Mouse (Mus musculus) right cerebral cortex, adult 18-20 months (tissue): ENCODE results near the gene Clasp2.
"Not testable (repeated sequence)": the region's sequence is repeated elsewhere in the genome, so short reads cannot be mapped to it uniquely, and the experiment has no call there.

Source experiments
- DNase-seq: peaks from one replicate; pipeline ENCODE4 v3.0.0; 2022; ENCODE audit warnings: mixed read lengths

The Clasp2 gene

DNA sequence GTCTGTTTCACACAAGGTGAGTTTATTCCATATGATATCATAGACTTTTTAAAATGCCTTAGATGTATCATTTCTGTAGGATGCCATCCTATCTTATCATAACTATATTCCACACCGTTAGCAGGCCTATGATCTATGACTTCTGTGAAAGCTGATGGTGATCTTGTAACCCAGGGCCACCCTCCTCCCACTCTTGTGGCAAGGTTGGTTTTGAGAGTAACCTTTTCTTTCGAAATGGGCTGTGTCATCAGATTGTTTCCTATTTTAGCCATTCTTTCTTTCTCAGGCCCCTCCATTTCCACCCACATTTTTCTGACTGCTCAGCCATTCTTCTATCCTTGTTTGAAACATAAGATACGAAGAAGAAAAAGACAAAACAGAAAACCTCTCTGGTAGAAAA lies 88.9 kb downstream of the Clasp2 start:
- no peak for DNase-seq

DNA sequence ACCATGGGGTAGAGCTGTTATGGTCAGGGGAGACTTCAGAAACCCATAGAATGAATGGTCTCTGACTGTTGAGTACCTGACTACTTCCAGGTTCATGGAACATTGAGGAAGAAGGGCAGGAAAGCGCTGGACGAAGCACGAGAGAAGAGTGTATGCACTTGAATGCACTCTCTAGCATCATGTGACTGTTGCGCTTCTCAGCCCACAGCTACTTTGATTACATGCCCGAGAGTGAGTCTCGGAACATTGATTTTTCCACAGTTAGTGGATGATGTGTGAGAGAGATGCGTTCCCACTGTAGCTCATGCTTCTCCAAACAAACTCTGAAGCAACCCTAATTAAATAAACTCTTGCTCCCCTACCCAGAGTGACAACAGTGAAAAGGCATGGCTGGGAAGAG lies 92.2 kb downstream of the Clasp2 start:
- DNase-seq = no peak

DNA sequence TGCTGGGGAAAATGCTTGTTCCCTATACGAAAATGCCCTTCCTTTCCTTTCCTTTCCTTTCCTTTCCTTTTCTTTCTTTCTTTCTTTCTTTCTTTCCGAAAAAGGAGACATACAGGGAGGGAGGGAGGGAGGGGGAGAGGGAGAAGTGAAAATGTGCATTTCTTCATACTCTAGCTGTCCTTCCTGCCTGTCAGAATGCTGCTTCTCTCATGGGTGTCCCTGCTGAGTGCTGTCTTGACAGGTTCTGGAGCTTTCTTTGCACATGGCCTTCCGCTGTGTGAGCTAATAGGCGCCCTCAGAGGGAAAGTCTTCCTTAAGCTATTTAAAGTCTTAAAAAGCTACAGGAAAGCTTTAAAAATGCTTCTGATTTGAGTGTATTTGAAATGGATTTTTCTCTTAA lies 95.7 kb downstream of the Clasp2 start:
- no peak for DNase-seq

- DNase-seq = no peak
Observed at GRCm38 (mm10) chr9:113837461-113837860, 96.2 kb downstream of the Clasp2 start.

DNA sequence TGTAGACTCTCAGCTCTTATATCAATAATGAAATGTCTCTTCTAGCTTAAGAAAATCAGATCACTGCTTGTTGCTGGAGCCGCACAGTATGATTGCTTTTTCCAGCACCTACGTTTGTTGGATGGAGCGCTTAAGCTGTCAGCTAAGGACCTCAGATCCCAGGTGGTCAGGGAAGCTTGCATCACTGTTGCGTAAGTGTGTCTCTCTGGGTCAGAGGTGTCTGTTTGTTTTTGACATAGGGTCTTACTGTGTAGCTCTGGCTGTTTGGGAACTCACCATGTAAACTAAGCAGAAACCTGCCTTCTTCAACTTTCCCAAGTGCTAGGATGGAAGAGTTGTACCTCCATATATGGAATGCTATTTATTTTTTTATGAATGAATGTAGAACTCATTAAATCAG lies 102.8 kb downstream of the Clasp2 start:
- no peak for DNase-seq

GRCm38 (mm10) chr9:113855441-113855840 lies 114.2 kb downstream of the Clasp2 start:
- DNase-seq = no peak

- no peak for DNase-seq
Observed at GRCm38 (mm10) chr9:113857281-113857928, 116.1 kb downstream of the Clasp2 start.

DNA sequence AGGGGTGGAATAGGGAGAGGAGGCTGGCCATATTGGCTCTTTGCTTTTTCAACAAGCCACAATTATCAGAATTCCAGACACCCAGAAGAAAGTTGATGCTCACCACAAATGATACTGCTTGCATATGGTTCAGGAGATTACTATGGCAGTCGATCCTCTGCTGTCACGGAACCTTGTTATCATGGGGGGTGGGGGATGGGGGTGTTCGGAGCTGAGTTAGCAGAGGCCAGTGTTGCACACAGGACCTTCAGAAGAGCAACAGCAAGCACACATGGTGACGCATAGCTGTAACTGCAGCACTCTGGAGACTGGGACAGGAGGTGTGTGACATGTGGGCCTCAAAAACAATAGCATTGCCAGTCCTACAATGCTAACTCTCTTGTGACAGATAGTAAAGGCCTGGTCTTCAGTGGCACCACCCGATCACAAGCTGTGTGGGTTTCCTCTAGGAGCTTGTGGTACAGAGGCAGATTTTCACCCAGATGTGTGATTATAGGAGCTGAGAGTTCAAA lies 116.7 kb downstream of the Clasp2 start:
- no peak for DNase-seq

GRCm38 (mm10) chr9:113859420-113859819 lies 118.1 kb downstream of the Clasp2 start:
- DNase-seq = no peak

GRCm38 (mm10) chr9:113863370-113863999 lies 122.2 kb downstream of the Clasp2 start:
- no peak for DNase-seq

- DNase-seq = no peak
Observed at GRCm38 (mm10) chr9:113867951-113868350, 126.7 kb downstream of the Clasp2 start.

DNA sequence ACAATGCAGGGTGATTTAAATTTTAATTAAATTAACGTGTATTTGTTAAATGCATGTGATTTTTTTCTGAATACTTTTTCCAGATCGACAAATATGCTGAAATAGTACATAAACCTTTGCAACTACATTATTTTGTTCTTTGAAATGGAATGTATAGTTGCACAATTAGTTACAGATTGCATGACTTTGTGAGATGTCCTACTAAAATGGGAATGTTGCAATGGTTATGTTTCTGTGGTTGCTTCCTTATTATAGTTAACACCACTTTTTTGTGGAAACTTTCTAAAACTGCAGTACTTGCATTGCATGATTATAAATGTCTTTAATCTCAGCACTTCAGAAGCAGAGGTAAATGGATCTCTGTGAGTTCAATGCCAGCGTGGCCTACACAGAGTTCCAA lies 153.6 kb downstream of the Clasp2 start:
- DNase-seq = no peak

DNA sequence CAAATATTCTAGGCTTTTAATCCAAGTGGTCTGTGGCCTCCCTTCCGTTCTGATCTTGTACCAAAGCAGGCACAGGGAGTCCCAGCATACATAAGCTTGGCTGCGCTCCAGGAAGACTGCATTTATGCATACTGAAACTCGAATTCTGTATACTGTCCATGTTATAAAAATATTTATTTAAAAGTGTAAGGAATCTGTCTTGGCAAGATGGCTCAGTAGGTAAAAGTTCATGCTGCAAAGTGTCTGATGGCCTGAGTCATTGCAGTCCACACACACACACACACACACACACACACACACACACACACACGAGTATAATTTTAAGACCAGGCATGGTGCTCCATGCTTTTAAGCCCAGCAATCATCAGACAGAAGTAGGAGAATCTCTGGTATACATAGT lies 161.9 kb downstream of the Clasp2 start:
- no peak for DNase-seq

- not testable (repeated sequence) for DNase-seq
Observed at GRCm38 (mm10) chr9:113904315-113904714, 163.0 kb downstream of the Clasp2 start.

GRCm38 (mm10) chr9:113915789-113916188 lies 174.5 kb downstream of the Clasp2 start:
- DNase-seq = no peak

- no peak for DNase-seq
Observed at GRCm38 (mm10) chr9:113922677-113923076, 181.4 kb downstream of the Clasp2 start.

DNA sequence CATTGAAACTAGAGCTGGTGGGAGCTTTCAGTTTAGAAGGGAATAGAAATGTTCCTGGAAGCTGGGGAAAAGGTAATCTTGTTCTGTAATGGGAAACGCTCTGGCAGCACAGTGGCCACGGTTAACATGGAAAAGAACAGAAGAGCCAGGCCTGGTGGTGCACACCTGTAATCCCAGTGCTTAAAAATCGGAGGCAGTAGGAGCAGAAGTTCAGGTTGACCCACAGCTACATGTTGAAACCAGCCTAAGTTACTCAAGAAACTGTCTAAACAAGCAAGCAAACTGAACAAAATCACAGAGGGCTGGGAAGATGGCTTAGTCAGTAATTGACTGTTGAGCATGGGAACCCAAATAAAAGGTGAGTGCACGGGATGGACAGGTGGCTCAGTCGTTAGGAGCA lies 183.6 kb downstream of the Clasp2 start:
- no peak for DNase-seq

- DNase-seq = no peak
Observed at GRCm38 (mm10) chr9:113928591-113928990, 187.3 kb downstream of the Clasp2 start.

- DNase-seq = no peak
Observed at GRCm38 (mm10) chr9:113929676-113930075, 188.4 kb downstream of the Clasp2 start.

DNA sequence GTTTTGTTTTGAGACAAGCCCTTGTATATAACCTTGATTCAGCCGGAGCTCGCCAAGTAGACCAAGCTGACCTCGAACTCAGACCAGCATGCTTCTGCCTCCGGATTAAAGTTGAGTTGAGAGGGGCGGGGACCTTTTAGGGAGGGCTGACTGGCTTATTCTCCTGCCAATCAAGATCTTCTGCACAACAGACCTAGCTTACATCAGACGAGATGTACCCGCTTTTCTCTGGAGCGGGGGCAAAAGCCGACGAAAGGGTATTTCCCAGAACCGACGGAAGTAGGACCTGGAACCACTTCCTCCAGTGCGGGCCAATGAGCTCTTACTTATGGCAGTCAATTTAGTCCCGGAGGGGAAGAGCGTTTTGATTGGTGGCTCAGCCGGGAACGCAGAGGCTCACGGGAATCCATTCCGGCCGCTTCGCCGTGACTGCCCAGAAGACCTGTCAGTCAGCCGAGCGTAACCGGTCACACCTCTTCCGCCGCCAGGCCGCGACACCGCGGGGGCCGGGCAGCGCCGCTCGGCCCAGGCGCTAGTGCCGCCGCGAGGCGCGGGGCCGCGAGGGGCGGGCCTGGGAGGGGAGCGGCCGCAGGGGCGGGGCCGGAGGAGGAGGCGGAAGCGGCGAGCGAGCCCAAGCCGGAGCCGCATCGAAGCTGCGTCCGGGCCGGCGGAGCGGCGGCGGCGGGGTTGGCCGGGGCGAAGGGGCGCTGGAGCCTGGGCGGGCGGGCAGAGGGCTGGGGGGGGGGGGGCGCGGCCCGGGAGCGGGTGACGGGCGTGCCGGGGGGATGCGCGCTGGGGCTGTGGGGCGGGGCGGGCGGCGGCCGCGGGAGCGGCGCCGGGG lies 189.5 kb downstream of the Clasp2 start, which contains the start of gene Ubp1:
Gene Ubp1 (plus strand): TSS at position 401 of the 841 bp plus-strand sequence.
- DNase-seq = peak; percentile 98

GRCm38 (mm10) chr9:113931375-113932099 lies 190.3 kb downstream of the Clasp2 start:
- DNase-seq = peak; percentile 22

DNA sequence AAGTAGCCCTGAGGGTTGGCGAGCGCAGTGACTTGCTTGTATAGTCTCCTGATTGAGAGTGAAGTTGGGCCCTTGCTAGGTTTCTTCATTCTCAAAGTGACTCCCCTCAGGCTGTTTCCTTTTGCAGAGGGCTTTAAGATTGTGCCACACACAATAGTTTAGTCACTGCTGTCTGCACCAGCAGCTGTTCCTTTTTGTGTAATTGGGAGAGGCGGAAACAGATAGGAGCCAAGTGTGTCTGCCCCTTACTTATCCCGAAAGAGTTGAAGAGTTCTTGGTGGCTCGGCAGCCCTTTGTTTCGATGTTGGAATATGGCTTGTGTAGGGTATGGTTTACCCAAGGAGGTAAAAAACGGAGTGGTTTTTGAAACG lies 190.8 kb downstream of the Clasp2 start:
- no peak for DNase-seq

- no peak for DNase-seq
Observed at GRCm38 (mm10) chr9:113932501-113932900, 191.2 kb downstream of the Clasp2 start.
